Mouse (Mus musculus): ENCODE results near the gene Mctp1. TPM values are rescaled to one million over a fixed set of nuclear protein-coding genes. Genes with fewer than 3 reads are reported as not detected.

Gene Mctp1
- total and polyA plus RNA-seq, 3 experiments, result not detected

- Histone ChIP-seq H3K79me2 (ENCODE audit: control insufficient read depth, insufficient read depth, low read length, poor library complexity) (no peaks in the 10 kb centered on the region), H3K27me3 (ENCODE audit: control insufficient read depth in 1 of 2, insufficient read depth in 2 of 2, low read length in 2 of 2) (no peaks in the 10 kb centered on the region), H3K4me3 (ENCODE audit: control insufficient read depth in 1 of 2, insufficient read depth in 1 of 2, low read depth in 2 of 2, low read length in 2 of 2) (no peak overlapping the region), H3K9me3 (replicated peaks; ENCODE audit: insufficient read depth, low read length) (no peaks in the 10 kb centered on the region), H3K36me3 (ENCODE audit: control insufficient read depth in 1 of 2, insufficient read depth in 2 of 2, low read length in 2 of 2) (no peaks in the 10 kb centered on the region), H3K4me1 (ENCODE audit: control insufficient read depth in 1 of 2, insufficient read depth in 2 of 2, low read length in 2 of 2) (no peaks in the 10 kb centered on the region), H3K27ac (ENCODE audit: control insufficient read depth, low read depth, low read length) (no peak overlapping the region), H3K9ac (ENCODE audit: control insufficient read depth, low read depth, low read length, poor library complexity, severe bottlenecking) (no peak overlapping the region)
- TF ChIP-seq POLR2AphosphoS5 (IDR thresholded peaks at IDR 0.05; ENCODE audit: borderline replicate concordance, low read depth, low read length), result no peak
- no peak for TF ChIP-seq MXI1 (IDR thresholded peaks at IDR 0.05; ENCODE audit: low read depth, low read length)
- no peak for TF ChIP-seq SIN3A (IDR thresholded peaks at IDR 0.05; ENCODE audit: low read length)
- TF ChIP-seq ZNF384 (IDR thresholded peaks at IDR 0.05; ENCODE audit: low read depth, low read length), result no peak
- no peak for TF ChIP-seq ZC3H11A (IDR thresholded peaks at IDR 0.05; ENCODE audit: low read depth, low read length)
- TF ChIP-seq KAT2A (conservative IDR thresholded peaks at IDR 0.05; ENCODE audit: low read depth, low read length), result no peak
- TF ChIP-seq GABPA (IDR thresholded peaks at IDR 0.05; ENCODE audit: low read depth, low read length), result no peak
- TF ChIP-seq JUND (IDR thresholded peaks at IDR 0.05; ENCODE audit: low read depth, low read length), result no peak
- TF ChIP-seq ETS1 (IDR thresholded peaks at IDR 0.05; ENCODE audit: low read depth, low read length), result no peak
- no peak for TF ChIP-seq TCF12 (IDR thresholded peaks at IDR 0.05; ENCODE audit: low read depth, low read length)
- no peak for TF ChIP-seq UBTF (IDR thresholded peaks at IDR 0.05; ENCODE audit: borderline replicate concordance, insufficient read depth, low read depth, low read length)
- no peak for TF ChIP-seq HCFC1 (IDR thresholded peaks at IDR 0.05; ENCODE audit: low read depth, low read length)
- no peak for TF ChIP-seq USF1 (IDR thresholded peaks at IDR 0.05; ENCODE audit: low read depth, low read length)
- no peak for TF ChIP-seq NRF1 (IDR thresholded peaks at IDR 0.05; ENCODE audit: insufficient read depth, low read depth, low read length, poor library complexity, severe bottlenecking)
- TF ChIP-seq TBP (IDR thresholded peaks at IDR 0.05; ENCODE audit: low read depth, low read length), result no peak
- TF ChIP-seq MAFK (IDR thresholded peaks at IDR 0.05; ENCODE audit: borderline replicate concordance, low read depth, low read length), result no peak
- no peak for DNase-seq (ENCODE audit: low read depth, low spot score)
Measured at GRCm38 (mm10) chr13:76620111-76620510, 235.8 kb downstream of the Mctp1 start.

GRCm38 (mm10) chr13:76620525-76620924, 236.2 kb downstream of the Mctp1 start:
- Histone ChIP-seq H3K4me1 (ENCODE audit: control insufficient read depth in 1 of 2, insufficient read depth in 2 of 2, low read length in 2 of 2) (no peaks in the 10 kb centered on the region), H3K27ac (ENCODE audit: control insufficient read depth, low read depth, low read length) (no peak overlapping the region)

More at GRCm38 (mm10) chr13:76620525-76620924, 236.2 kb downstream of the Mctp1 start:
- Histone ChIP-seq H3K79me2 (ENCODE audit: control insufficient read depth, insufficient read depth, low read length, poor library complexity) (no peaks in the 10 kb centered on the region), H3K9me3 (replicated peaks; ENCODE audit: insufficient read depth, low read length) (no peaks in the 10 kb centered on the region), H3K9ac (ENCODE audit: control insufficient read depth, low read depth, low read length, poor library complexity, severe bottlenecking) (no peak overlapping the region), H3K27me3 (ENCODE audit: control insufficient read depth in 1 of 2, insufficient read depth in 2 of 2, low read length in 2 of 2) (no peaks in the 10 kb centered on the region), H3K4me3 (ENCODE audit: control insufficient read depth in 1 of 2, insufficient read depth in 1 of 2, low read depth in 2 of 2, low read length in 2 of 2) (no peak overlapping the region), H3K36me3 (ENCODE audit: control insufficient read depth in 1 of 2, insufficient read depth in 2 of 2, low read length in 2 of 2) (no peaks in the 10 kb centered on the region)
- no peak for DNase-seq (ENCODE audit: low read depth, low spot score)
- TF ChIP-seq ETS1 (IDR thresholded peaks at IDR 0.05; ENCODE audit: low read depth, low read length) (no peak), CHD2 (IDR thresholded peaks at IDR 0.05; ENCODE audit: low read length) (no peak), SIN3A (IDR thresholded peaks at IDR 0.05; ENCODE audit: low read length) (no peak), MXI1 (IDR thresholded peaks at IDR 0.05; ENCODE audit: low read depth, low read length) (no peak), MAZ (IDR thresholded peaks at IDR 0.05; ENCODE audit: low read depth, low read length) (no peak), ZKSCAN1 (IDR thresholded peaks at IDR 0.05; ENCODE audit: low read depth, low read length) (no peak), ZNF384 (IDR thresholded peaks at IDR 0.05; ENCODE audit: low read depth, low read length) (no peak), USF1 (IDR thresholded peaks at IDR 0.05; ENCODE audit: low read depth, low read length) (no peak), NELFE (IDR thresholded peaks at IDR 0.05; ENCODE audit: low read depth, low read length) (no peak), MYB (IDR thresholded peaks at IDR 0.05; ENCODE audit: low read depth, low read length) (no peak)
